Mouse (Mus musculus): Measurements from ENCODE around the gene Gm21874.
"Not testable (repeated sequence)": the region's sequence is repeated elsewhere in the genome, so short reads cannot be mapped to it uniquely, and the experiment has no call there.

Gene Gm21874

DNA sequence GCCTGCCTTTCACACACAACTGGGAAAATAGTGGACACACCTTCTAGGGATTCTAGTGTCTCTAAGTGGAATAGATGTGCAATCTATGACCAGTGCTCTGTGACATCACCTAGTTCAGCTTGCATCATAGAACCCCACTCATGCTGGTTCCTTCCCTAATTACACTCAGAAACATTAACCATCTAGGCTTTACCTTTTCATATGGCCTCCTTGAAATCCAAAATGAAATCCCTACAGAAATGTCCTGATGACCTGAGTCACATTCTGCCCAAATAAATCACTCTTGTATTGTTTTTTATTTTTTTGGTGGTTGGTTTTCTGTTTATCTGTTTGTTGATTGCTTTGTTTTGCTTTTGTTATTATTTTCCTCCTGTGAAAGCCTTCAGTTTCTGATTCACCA is at the start of gene Gm21874:
Gene Gm21874, minus strand, starts transcription at position 101 of the 400 bp plus-strand sequence.
- in situ Hi-C loops (cut with MboI; ENCODE audit: unreplicated experiment in 2 of 2): not testable (repeated sequence)

All from v-Abl transformed pro-B cells (cell line).